ENCODE assay signal across 8 mouse cellular contexts in the genomic region with DNA sequence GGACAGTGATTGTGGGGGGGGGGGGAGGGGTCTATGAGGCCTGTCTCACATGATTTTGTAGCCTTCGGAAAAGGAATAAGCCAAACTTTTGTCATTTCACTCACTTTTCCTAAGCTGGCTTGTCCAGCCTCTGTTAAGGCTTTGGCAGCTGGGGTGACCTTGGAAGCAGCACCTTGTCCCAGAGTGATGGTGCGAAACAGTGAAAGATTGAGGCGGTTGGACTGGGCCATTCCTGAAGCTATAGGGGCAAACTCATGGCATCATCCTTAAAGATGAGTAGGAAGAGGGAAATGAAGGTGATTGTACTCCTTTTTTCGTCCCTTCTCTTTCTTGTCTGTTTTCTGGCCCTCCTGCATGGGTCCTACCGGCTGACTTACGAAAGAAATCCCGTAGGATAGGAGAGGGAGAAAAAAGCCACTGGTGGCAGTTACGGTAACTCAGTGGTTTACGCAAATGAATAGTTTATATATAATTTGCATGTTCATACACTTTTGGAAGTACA. TPM values are rescaled to one million over a fixed set of nuclear protein-coding genes. Genes with fewer than 3 reads are reported as not detected.
DNase-seq lines count a peak whose midpoint lies in the region; ATAC-seq and TF ChIP-seq lines count a peak whose summit lies in the region.

No protein-coding gene starts in this region.

- peaks cover 12% of the 10 kb centered on the region for H3K4me1 ChIP-seq in heart, embryonic 10.5 days
- peaks cover 0 to 3% of the 10 kb centered on the region in 2 experiments; a peak in 1 of 4 replicates for H3K4me1 ChIP-seq in ES-E14 (ENCODE audit: control insufficient read depth in 2 of 2, insufficient read depth in 2 of 2, low read length in 2 of 2, poor library complexity in 1 of 2)
- H3K4me1 ChIP-seq in forebrain, embryonic 16.5 days (replicated peaks; ENCODE audit: control insufficient read depth, insufficient read depth, low read length) = peaks cover 17% of the 10 kb centered on the region

- H3K4me2 ChIP-seq in forebrain, embryonic 16.5 days (ENCODE audit: low read length) = peak overlapping the region; percentile 57

- in situ Hi-C loops in ES-E14 (cut with MboI; ENCODE audit: low sequenced_read_pairs in 2 of 2, unreplicated experiment in 2 of 2) = no loop called here

- intact Hi-C loops in heart, postnatal 36 days (cut with DNase I) = loop anchor here (1.0 to 2.0 kb wide), 2 partner anchors 20 to 23 kb away; partner anchors contain the start of gene Rfx5

- H3K4me3 ChIP-seq in heart, embryonic 10.5 days = peak overlapping the region; percentile 95
- peak overlapping the region; percentile 63 to 97 for H3K4me3 ChIP-seq in ES-E14 (ENCODE audit: insufficient read depth in 1 of 2, low read depth in 1 of 2, low read length in 2 of 2, poor library complexity in 1 of 2, severe bottlenecking in 1 of 2)
- H3K4me3 ChIP-seq in forebrain, embryonic 16.5 days (replicated peaks; ENCODE audit: low read length) = peak overlapping the region; percentile 96

- 23% methylated on average over 9 of the region's 9 CpGs for WGBS in heart, embryonic 10.5 days
- WGBS in forebrain, embryonic 16.5 days = 19% methylated on average over 9 of the region's 9 CpGs

- peak overlapping the region; percentile 96 for H3K27ac ChIP-seq in heart, embryonic 10.5 days
- H3K27ac ChIP-seq in ES-E14 (ENCODE audit: insufficient read depth, low read depth, low read length, poor library complexity, severe bottlenecking) = no peak overlapping the region
- no peak overlapping the region for H3K27ac ChIP-seq in forebrain, embryonic 16.5 days (ENCODE audit: low read length)

- no peak for DNase-seq in heart, embryonic 10.5 days (ENCODE audit: low spot score)
- DNase-seq in heart, postnatal 36 days = no peak
- DNase-seq in ES-E14 (ENCODE audit: low read depth, low spot score) = no peak
- no peak for DNase-seq in gastrocnemius, postnatal 25 days
- DNase-seq in retina, postnatal 1 day = no peak
- no peak for DNase-seq in thymus, adult 18-20 months

- H3K9me3 ChIP-seq in heart, embryonic 10.5 days = no peaks in the 10 kb centered on the region
- no peaks in the 10 kb centered on the region for H3K9me3 ChIP-seq in ES-E14 (ENCODE audit: control insufficient read depth, insufficient read depth, low read depth, low read length)
- H3K9me3 ChIP-seq in forebrain, embryonic 16.5 days (ENCODE audit: control insufficient read depth, low read length) = no peaks in the 10 kb centered on the region

- peaks cover 12% of the 10 kb centered on the region for H3K36me3 ChIP-seq in heart, embryonic 10.5 days
- no peaks in the 10 kb centered on the region for H3K36me3 ChIP-seq in ES-E14 (ENCODE audit: control insufficient read depth, insufficient read depth, low read length, poor library complexity, severe bottlenecking)
- no peaks in the 10 kb centered on the region; the same call in 1 of the 2 replicates for H3K36me3 ChIP-seq in forebrain, embryonic 16.5 days (ENCODE audit: control insufficient read depth, insufficient read depth)

- peak; percentile 29 for ATAC-seq in forebrain, embryonic 16.5 days
- peak; percentile 4; the same call in 1 of the 2 replicates for ATAC-seq in megakaryocyte, adult 5-6 weeks (ENCODE audit: poor library complexity, severe bottlenecking)

- H3K9ac ChIP-seq in ES-E14 (ENCODE audit: insufficient read depth, low read depth, low read length, poor library complexity, severe bottlenecking) = peak overlapping the region; percentile 68; the same call in 1 of the 2 replicates
- H3K9ac ChIP-seq in forebrain, embryonic 16.5 days (replicated peaks; ENCODE audit: low read depth, low read length) = peak overlapping the region; percentile 16; the same call in 1 of the 2 replicates

- no peaks in the 10 kb centered on the region for H3K27me3 ChIP-seq in heart, embryonic 10.5 days (ENCODE audit: insufficient read depth, poor library complexity, severe bottlenecking)
- no peaks in the 10 kb centered on the region for H3K27me3 ChIP-seq in forebrain, embryonic 16.5 days (replicated peaks; ENCODE audit: control insufficient read depth, insufficient read depth, low read length)

TF ChIP-seq in ES-E14, 5 proteins besides CTCF, POLR2A, EP300 and RAD21:
- TF ChIP-seq ZNF384 (IDR thresholded peaks at IDR 0.05; ENCODE audit: low read depth, low read length) = no peak
- TF ChIP-seq HCFC1 (IDR thresholded peaks at IDR 0.05; ENCODE audit: borderline replicate concordance, insufficient read depth, low read length) = no peak
- TF ChIP-seq ZC3H11A (IDR thresholded peaks at IDR 0.05; ENCODE audit: borderline replicate concordance, low read depth, low read length) = no peak
- TF ChIP-seq MAFK (IDR thresholded peaks at IDR 0.05; ENCODE audit: insufficient read depth, low read depth, low read length) = no peak
- TF ChIP-seq CHD2 (IDR thresholded peaks at IDR 0.05; ENCODE audit: low read depth, low read length) = no peak

RNA-seq across cellular contexts. Expression of gene Pi4kb, which starts 0.5 kb away (rescaled TPM):
- polyA plus RNA-seq in heart, embryonic 10.5 days (2016; fragmentation: Nextera tagmentation; extraction: Ambion mirVana) = 8.4 and 17.3 TPM in 2 replicates
- total RNA-seq in heart, postnatal 36 days (2021) = 10 to 100 TPM; 24.6 to 30.3 TPM
- 29.7 and 34.4 TPM in 2 replicates for total RNA-seq in ES-E14 (2012; rRNA removed)
- polyA plus RNA-seq in forebrain, embryonic 16.5 days (2015; fragmentation: Nextera tagmentation; extraction: Ambion mirVana) = 26.4 and 29.7 TPM in 2 replicates
- total RNA-seq in megakaryocyte, adult 5-6 weeks (2015) = 22.2 and 31.4 TPM in 2 replicates
- total RNA-seq in megakaryocyte, adult 5-6 weeks (2017) = 17.9 and 21.4 TPM in 2 replicates
- 10 to 100 TPM; 20.2 to 23.8 TPM for total RNA-seq in gastrocnemius, postnatal 25 days (2021)

RNA-seq across cellular contexts. Expression of gene Rfx5, which starts 20.2 kb away (rescaled TPM):
- 7.3 and 7.8 TPM in 2 replicates for polyA plus RNA-seq in heart, embryonic 10.5 days (2016; fragmentation: Nextera tagmentation; extraction: Ambion mirVana)
- total RNA-seq in heart, postnatal 36 days (2021) = 1 to 10 TPM; 4.4 to 6.5 TPM
- total RNA-seq in ES-E14 (2012; rRNA removed) = 6.1 and 9.0 TPM in 2 replicates
- 6.1 and 6.7 TPM in 2 replicates for polyA plus RNA-seq in forebrain, embryonic 16.5 days (2015; fragmentation: Nextera tagmentation; extraction: Ambion mirVana)
- total RNA-seq in megakaryocyte, adult 5-6 weeks (2015) = 7.0 and 9.1 TPM in 2 replicates
- total RNA-seq in megakaryocyte, adult 5-6 weeks (2017) = 8.7 and 10.2 TPM in 2 replicates
- total RNA-seq in gastrocnemius, postnatal 25 days (2021) = 1 to 10 TPM; 3.3 to 6.6 TPM

RNA-seq across cellular contexts. Expression of gene Zfp687, which starts 41.2 kb away (rescaled TPM):
- polyA plus RNA-seq in heart, embryonic 10.5 days (2016; fragmentation: Nextera tagmentation; extraction: Ambion mirVana) = 28.1 and 28.2 TPM in 2 replicates
- total RNA-seq in heart, postnatal 36 days (2021) = 10 to 100 TPM; 11.4 to 15.8 TPM
- 19.8 and 20.6 TPM in 2 replicates for total RNA-seq in ES-E14 (2012; rRNA removed)
- polyA plus RNA-seq in forebrain, embryonic 16.5 days (2015; fragmentation: Nextera tagmentation; extraction: Ambion mirVana) = 20.0 and 20.7 TPM in 2 replicates
- 10.0 and 15.7 TPM in 2 replicates for total RNA-seq in megakaryocyte, adult 5-6 weeks (2015)
- 11.7 and 39.5 TPM in 2 replicates for total RNA-seq in megakaryocyte, adult 5-6 weeks (2017)
- total RNA-seq in gastrocnemius, postnatal 25 days (2021) = 1 to 10 TPM; 8.4 to 8.9 TPM

RNA-seq across cellular contexts. Expression of gene Selenbp1, which starts 41.2 kb away (rescaled TPM):
- polyA plus RNA-seq in heart, embryonic 10.5 days (2016; fragmentation: Nextera tagmentation; extraction: Ambion mirVana) = 30.5 and 35.8 TPM in 2 replicates
- 100 to 1,000 TPM; 110 to 122 TPM for total RNA-seq in heart, postnatal 36 days (2021)
- total RNA-seq in ES-E14 (2012; rRNA removed) = 1.5 and 2.7 TPM in 2 replicates
- polyA plus RNA-seq in forebrain, embryonic 16.5 days (2015; fragmentation: Nextera tagmentation; extraction: Ambion mirVana) = 8.5 and 11.6 TPM in 2 replicates
- total RNA-seq in megakaryocyte, adult 5-6 weeks (2015) = 22.8 and 26.8 TPM in 2 replicates
- total RNA-seq in megakaryocyte, adult 5-6 weeks (2017) = 25.2 and 27.9 TPM in 2 replicates
- 10 to 100 TPM; 10.7 to 15.2 TPM for total RNA-seq in gastrocnemius, postnatal 25 days (2021)
